Comparison of ENCODE assay signal across 10 mouse cellular contexts in the genomic region with DNA sequence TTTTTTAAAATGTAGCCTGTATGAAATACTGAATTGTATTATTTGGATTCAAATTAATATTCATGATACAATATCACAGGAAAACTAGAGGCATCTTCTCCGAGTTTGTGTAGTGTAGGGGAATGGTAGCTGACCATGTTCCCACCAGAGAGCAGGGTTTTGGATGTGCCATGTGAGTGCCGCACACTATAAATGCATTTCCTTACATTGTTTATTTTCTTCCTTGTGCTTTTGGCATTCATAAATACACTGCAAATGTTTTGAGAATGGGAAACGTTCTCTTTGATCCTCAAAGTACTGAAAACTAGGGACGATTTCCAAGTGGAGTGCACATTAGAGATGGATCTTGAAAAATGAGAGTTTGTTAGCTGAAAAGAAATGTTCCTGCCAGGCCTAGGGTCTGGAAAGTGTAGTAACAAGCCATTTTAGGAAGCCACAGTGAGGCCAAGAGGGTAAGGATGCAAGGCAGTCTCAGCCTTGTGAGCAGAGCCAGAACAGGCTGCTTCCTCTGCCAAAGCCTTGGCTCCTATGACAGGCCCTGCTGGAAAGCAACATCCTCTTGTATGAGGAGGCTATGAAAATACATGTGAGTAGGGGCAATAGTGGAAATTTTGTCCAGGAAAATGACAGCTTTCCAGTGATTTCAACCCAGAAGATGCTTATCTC.
DNase-seq lines count a peak whose midpoint lies in the region; ATAC-seq and TF ChIP-seq lines count a peak whose summit lies in the region.
"Had no signal": no experiment of that assay in that cellular context is flagged by ENCODE, and none has a peak within 500 bp of the region (broad histone marks: within the 10 kb centered on the region; RNA-seq: fewer than 3 reads in every experiment).

No protein-coding gene starts in this region.

- TF ChIP-seq EP300 in stomach, postnatal 0 days (optimal IDR thresholded peaks at IDR 0.05) = no peak

- H3K9ac ChIP-seq in forebrain, embryonic 14.5 days (ENCODE audit: low read length) = no peak overlapping the region
- H3K9ac ChIP-seq in forebrain, embryonic 12.5 days = no peak overlapping the region
- no peak overlapping the region for H3K9ac ChIP-seq in kidney, postnatal 0 days (ENCODE audit: low read depth, low read length)
- no peak overlapping the region for H3K9ac ChIP-seq in stomach, embryonic 15.5 days
- no peak overlapping the region for H3K9ac ChIP-seq in stomach, postnatal 0 days (ENCODE audit: low read length)
- H3K9ac ChIP-seq: heart, embryonic 13.5 days had no signal

- intact Hi-C loops in left cerebral cortex, adult 2 months (cut with DNase I) = no loop called here

- no peak for TF ChIP-seq CTCF in kidney, postnatal 0 days (IDR thresholded peaks at IDR 0.05; ENCODE audit: low read depth)
- TF ChIP-seq CTCF in stomach, postnatal 0 days (IDR thresholded peaks at IDR 0.05; ENCODE audit: low read depth) = no peak
- TF ChIP-seq CTCF in left cerebral cortex, adult 2 months (IDR thresholded peaks at IDR 0.05) = no peak

- H3K9me3 ChIP-seq in forebrain, embryonic 14.5 days (replicated peaks; ENCODE audit: control insufficient read depth, low read length) = no peaks in the 10 kb centered on the region
- H3K9me3 ChIP-seq in forebrain, embryonic 12.5 days = no peaks in the 10 kb centered on the region
- no peaks in the 10 kb centered on the region for H3K9me3 ChIP-seq in kidney, postnatal 0 days (replicated peaks; ENCODE audit: low read length)
- no peaks in the 10 kb centered on the region for H3K9me3 ChIP-seq in stomach, embryonic 15.5 days
- no peaks in the 10 kb centered on the region for H3K9me3 ChIP-seq in stomach, postnatal 0 days (ENCODE audit: control insufficient read depth, low read length)
- H3K9me3 ChIP-seq: heart, embryonic 13.5 days had no signal

- H3K4me1 ChIP-seq in forebrain, embryonic 14.5 days (ENCODE audit: control insufficient read depth, insufficient read depth, low read length) = no peaks in the 10 kb centered on the region
- H3K4me1 ChIP-seq in forebrain, embryonic 12.5 days = no peaks in the 10 kb centered on the region
- no peaks in the 10 kb centered on the region for H3K4me1 ChIP-seq in kidney, postnatal 0 days (replicated peaks; ENCODE audit: insufficient read depth, low read length)
- H3K4me1 ChIP-seq in stomach, embryonic 15.5 days = no peaks in the 10 kb centered on the region
- H3K4me1 ChIP-seq in stomach, postnatal 0 days (replicated peaks; ENCODE audit: control insufficient read depth, insufficient read depth) = no peaks in the 10 kb centered on the region

- no peak overlapping the region for H3K4me3 ChIP-seq in forebrain, embryonic 14.5 days (ENCODE audit: low read depth, low read length)
- H3K4me3 ChIP-seq in forebrain, embryonic 12.5 days (replicated peaks) = no peak overlapping the region
- no peak overlapping the region for H3K4me3 ChIP-seq in kidney, postnatal 0 days (replicated peaks; ENCODE audit: low read depth, low read length)
- no peak overlapping the region for H3K4me3 ChIP-seq in stomach, embryonic 15.5 days (replicated peaks)
- H3K4me3 ChIP-seq in stomach, postnatal 0 days (ENCODE audit: low read depth, low read length) = no peak overlapping the region
- no peak overlapping the region for H3K4me3 ChIP-seq in left cerebral cortex, adult 2 months
- H3K4me3 ChIP-seq: heart, embryonic 13.5 days; myocyte had no signal

- 89% methylated on average over 4 of the region's 4 CpGs for WGBS in forebrain, embryonic 14.5 days
- 90% methylated on average over 4 of the region's 4 CpGs for WGBS in forebrain, embryonic 12.5 days
- WGBS in kidney, postnatal 0 days = 74% methylated on average over 4 of the region's 4 CpGs
- WGBS in stomach, embryonic 15.5 days = 56% methylated on average over 4 of the region's 4 CpGs
- 51% methylated on average over 4 of the region's 4 CpGs for WGBS in stomach, postnatal 0 days

- no peak overlapping the region for H3K4me2 ChIP-seq in forebrain, embryonic 14.5 days (ENCODE audit: low read length)
- no peak overlapping the region for H3K4me2 ChIP-seq in forebrain, embryonic 12.5 days
- H3K4me2 ChIP-seq in kidney, postnatal 0 days (ENCODE audit: low read length) = no peak overlapping the region
- no peak overlapping the region for H3K4me2 ChIP-seq in stomach, embryonic 15.5 days
- no peak overlapping the region for H3K4me2 ChIP-seq in stomach, postnatal 0 days (replicated peaks; ENCODE audit: low read depth)
- H3K4me2 ChIP-seq: heart, embryonic 13.5 days had no signal

- no peak for ATAC-seq in forebrain, embryonic 14.5 days
- ATAC-seq in forebrain, embryonic 12.5 days (ENCODE audit: low FRiP score) = no peak
- no peak for ATAC-seq in kidney, postnatal 0 days (replicated peaks; ENCODE audit: low FRiP score, low read depth)
- ATAC-seq in stomach, embryonic 15.5 days (ENCODE audit: insufficient read depth, low FRiP score, low read depth) = peak; percentile 47; the same call in 1 of the 2 replicates
- ATAC-seq in stomach, postnatal 0 days (ENCODE audit: low FRiP score, low TSS enrichment) = no peak

- peak; percentile 4 for DNase-seq in forebrain, embryonic 14.5 days (ENCODE audit: low spot score)
- DNase-seq in kidney, postnatal 0 days (ENCODE audit: low spot score) = peak; percentile 15
- DNase-seq in kidney, adult 8-10 months = no peak
- no peak for DNase-seq in stomach, postnatal 0 days (ENCODE audit: low spot score)
- DNase-seq in testis, postnatal 14 days (ENCODE audit: low spot score) = peak; percentile 17
- no peak for DNase-seq in left cerebral cortex, adult 2 months (ENCODE audit: extremely low spot score in 1 of 2, low spot score in 2 of 2)

- no peaks in the 10 kb centered on the region for H3K36me3 ChIP-seq in forebrain, embryonic 14.5 days (ENCODE audit: control insufficient read depth, insufficient read depth, low read length)
- no peaks in the 10 kb centered on the region for H3K36me3 ChIP-seq in forebrain, embryonic 12.5 days (replicated peaks)
- no peaks in the 10 kb centered on the region for H3K36me3 ChIP-seq in kidney, postnatal 0 days (ENCODE audit: insufficient read depth, low read length)
- no peaks in the 10 kb centered on the region for H3K36me3 ChIP-seq in stomach, embryonic 15.5 days
- no peaks in the 10 kb centered on the region for H3K36me3 ChIP-seq in stomach, postnatal 0 days (ENCODE audit: control insufficient read depth, insufficient read depth, low read length)
- H3K36me3 ChIP-seq: heart, embryonic 13.5 days had no signal

- no peaks in the 10 kb centered on the region for H3K27me3 ChIP-seq in forebrain, embryonic 14.5 days (replicated peaks; ENCODE audit: control insufficient read depth, insufficient read depth, low read length)
- no peaks in the 10 kb centered on the region for H3K27me3 ChIP-seq in forebrain, embryonic 12.5 days
- no peaks in the 10 kb centered on the region for H3K27me3 ChIP-seq in kidney, postnatal 0 days (ENCODE audit: insufficient read depth, low read length)
- no peaks in the 10 kb centered on the region for H3K27me3 ChIP-seq in stomach, embryonic 15.5 days (replicated peaks)
- no peaks in the 10 kb centered on the region for H3K27me3 ChIP-seq in stomach, postnatal 0 days (ENCODE audit: control insufficient read depth, insufficient read depth, low read length)
- H3K27me3 ChIP-seq: heart, embryonic 13.5 days had no signal

- no peak overlapping the region for H3K27ac ChIP-seq in forebrain, embryonic 14.5 days (ENCODE audit: low read depth, low read length)
- H3K27ac ChIP-seq in forebrain, embryonic 12.5 days = no peak overlapping the region
- H3K27ac ChIP-seq in kidney, postnatal 0 days = no peak overlapping the region
- H3K27ac ChIP-seq in stomach, embryonic 15.5 days = no peak overlapping the region
- H3K27ac ChIP-seq in stomach, postnatal 0 days (replicated peaks) = no peak overlapping the region
- H3K27ac ChIP-seq in left cerebral cortex, adult 2 months = no peak overlapping the region
- H3K27ac ChIP-seq: heart, embryonic 13.5 days had no signal

Comparison
In these comparisons a context has a peak if more than half of its experiments do, and no peak if none do; other contexts are left out.
1. DNase-seq: peak in forebrain, embryonic 14.5 days (single experiment), kidney, postnatal 0 days (single experiment) and testis, postnatal 14 days (single experiment); none in kidney, adult 8-10 months (0 of 2), stomach, postnatal 0 days (single experiment) and left cerebral cortex, adult 2 months (0 of 2).